11 mouse cellular contexts compared by ENCODE assay signal in genomic region chr3:99817965-99818364, GRCm38 (mm10).
A peak's percentile ranks its signal among the peaks of the same experiment; 100 is the strongest.
DNase-seq lines count a peak whose midpoint lies in the region; ATAC-seq and TF ChIP-seq lines count a peak whose summit lies in the region.
"Had no signal": no experiment of that assay in that cellular context is flagged by ENCODE, and none has a peak within 500 bp of the region (broad histone marks: within the 10 kb centered on the region; RNA-seq: fewer than 3 reads in every experiment).

No protein-coding gene starts in this region.

- no peak for DNase-seq in kidney, adult 2 months
- peak; percentile 29 for DNase-seq in embryonic facial prominence, embryonic 11.5 days (ENCODE audit: low spot score)
- peak; percentile 25 for DNase-seq in neural tube, embryonic 11.5 days (ENCODE audit: low spot score)
- no peak for DNase-seq in urinary bladder, postnatal 25 days (ENCODE audit: low spot score)
- no peak for DNase-seq in lung, postnatal 25 days (ENCODE audit: low spot score)
- DNase-seq: cerebellum, postnatal 36 days; heart, adult 11 months; heart, postnatal 36 days had no signal

- TF ChIP-seq POLR2A in kidney, adult 2 months (IDR thresholded peaks at IDR 0.05; ENCODE audit: low read depth, low read length), result no peak

- TF ChIP-seq CTCF in kidney, adult 2 months (conservative IDR thresholded peaks at IDR 0.05; ENCODE audit: insufficient read depth, insufficient read length, low read depth, low read length), result no peak

- no peaks in the 10 kb centered on the region for H3K9me3 ChIP-seq in kidney, embryonic 15.5 days (replicated peaks)
- H3K9me3 ChIP-seq in embryonic facial prominence, embryonic 11.5 days (replicated peaks; ENCODE audit: control insufficient read depth, low read length), result no peaks in the 10 kb centered on the region
- no peaks in the 10 kb centered on the region for H3K9me3 ChIP-seq in hindbrain, embryonic 12.5 days (replicated peaks)
- no peaks in the 10 kb centered on the region for H3K9me3 ChIP-seq in neural tube, embryonic 11.5 days (ENCODE audit: control insufficient read depth, low read length)
- no peaks in the 10 kb centered on the region for H3K9me3 ChIP-seq in midbrain, embryonic 16.5 days (replicated peaks; ENCODE audit: control insufficient read depth, low read length, poor library complexity, severe bottlenecking)

- no peaks in the 10 kb centered on the region for H3K36me3 ChIP-seq in kidney, embryonic 15.5 days
- no peaks in the 10 kb centered on the region for H3K36me3 ChIP-seq in kidney, adult 2 months (ENCODE audit: control insufficient read depth, insufficient read depth, low read length)
- no peaks in the 10 kb centered on the region for H3K36me3 ChIP-seq in embryonic facial prominence, embryonic 11.5 days (replicated peaks; ENCODE audit: control insufficient read depth, insufficient read depth, low read depth, low read length)
- H3K36me3 ChIP-seq in hindbrain, embryonic 12.5 days, result no peaks in the 10 kb centered on the region
- H3K36me3 ChIP-seq in neural tube, embryonic 11.5 days (ENCODE audit: control insufficient read depth, insufficient read depth, low read length), result no peaks in the 10 kb centered on the region
- no peaks in the 10 kb centered on the region for H3K36me3 ChIP-seq in midbrain, embryonic 16.5 days (ENCODE audit: control insufficient read depth, insufficient read depth, low read length)

- no peak overlapping the region for H3K4me3 ChIP-seq in kidney, embryonic 15.5 days (replicated peaks)
- H3K4me3 ChIP-seq in kidney, adult 2 months (ENCODE audit: insufficient read depth, low read depth, low read length), result no peak overlapping the region
- H3K4me3 ChIP-seq in embryonic facial prominence, embryonic 11.5 days (ENCODE audit: low read depth, low read length), result no peak overlapping the region
- H3K4me3 ChIP-seq in hindbrain, embryonic 12.5 days, result no peak overlapping the region
- no peak overlapping the region for H3K4me3 ChIP-seq in neural tube, embryonic 11.5 days (ENCODE audit: low read depth, low read length)
- no peak overlapping the region for H3K4me3 ChIP-seq in midbrain, embryonic 16.5 days (ENCODE audit: low read depth, low read length)

- H3K27me3 ChIP-seq in kidney, embryonic 15.5 days, result no peaks in the 10 kb centered on the region
- no peaks in the 10 kb centered on the region for H3K27me3 ChIP-seq in kidney, adult 2 months (replicated peaks; ENCODE audit: control insufficient read depth, insufficient read depth, low read length)
- H3K27me3 ChIP-seq in embryonic facial prominence, embryonic 11.5 days (ENCODE audit: control insufficient read depth, insufficient read depth, low read length), result no peaks in the 10 kb centered on the region
- H3K27me3 ChIP-seq in hindbrain, embryonic 12.5 days, result no peaks in the 10 kb centered on the region
- H3K27me3 ChIP-seq in neural tube, embryonic 11.5 days (ENCODE audit: control insufficient read depth, insufficient read depth, low read length), result no peaks in the 10 kb centered on the region
- H3K27me3 ChIP-seq in midbrain, embryonic 16.5 days (ENCODE audit: control insufficient read depth, insufficient read depth, low read depth, low read length), result no peaks in the 10 kb centered on the region

- H3K4me1 ChIP-seq in kidney, embryonic 15.5 days, result peaks cover 9% of the 10 kb centered on the region
- H3K4me1 ChIP-seq in kidney, adult 2 months (ENCODE audit: control insufficient read depth, insufficient read depth, low read length), result no peaks in the 10 kb centered on the region
- no peaks in the 10 kb centered on the region for H3K4me1 ChIP-seq in embryonic facial prominence, embryonic 11.5 days (ENCODE audit: control insufficient read depth, insufficient read depth, low read length)
- H3K4me1 ChIP-seq in hindbrain, embryonic 12.5 days, result peaks cover 7% of the 10 kb centered on the region
- peaks cover 7% of the 10 kb centered on the region for H3K4me1 ChIP-seq in neural tube, embryonic 11.5 days (ENCODE audit: control insufficient read depth, insufficient read depth, low read length)
- no peaks in the 10 kb centered on the region for H3K4me1 ChIP-seq in midbrain, embryonic 16.5 days (ENCODE audit: control insufficient read depth, insufficient read depth, low read length)

- no peak overlapping the region for H3K27ac ChIP-seq in kidney, embryonic 15.5 days
- H3K27ac ChIP-seq in kidney, adult 2 months (ENCODE audit: insufficient read depth, low read depth, low read length), result no peak overlapping the region
- H3K27ac ChIP-seq in embryonic facial prominence, embryonic 11.5 days (replicated peaks; ENCODE audit: low read depth, low read length), result no peak overlapping the region
- H3K27ac ChIP-seq in hindbrain, embryonic 12.5 days, result no peak overlapping the region
- H3K27ac ChIP-seq in neural tube, embryonic 11.5 days (ENCODE audit: low read depth, low read length), result no peak overlapping the region
- no peak overlapping the region for H3K27ac ChIP-seq in midbrain, embryonic 16.5 days (ENCODE audit: low read length)

- ATAC-seq in kidney, embryonic 15.5 days (replicated peaks; ENCODE audit: low FRiP score), result peak; percentile 82
- 0 out of 2 replicates have a peak, but pooled peaks have one; percentile 52 for ATAC-seq in embryonic facial prominence, embryonic 11.5 days (replicated peaks; ENCODE audit: insufficient number of reproducible peaks, low FRiP score, low TSS enrichment, low read depth)
- ATAC-seq in hindbrain, embryonic 12.5 days (ENCODE audit: low FRiP score), result peak; percentile 26; the same call in 1 of the 2 replicates
- no peak for ATAC-seq in neural tube, embryonic 11.5 days (ENCODE audit: insufficient read depth, low FRiP score, low TSS enrichment)
- ATAC-seq in midbrain, embryonic 16.5 days, result no peak

- H3K4me2 ChIP-seq in kidney, embryonic 15.5 days, result peak overlapping the region; percentile 36
- H3K4me2 ChIP-seq in embryonic facial prominence, embryonic 11.5 days (ENCODE audit: low read depth, low read length), result peak overlapping the region; percentile 10; the same call in 1 of the 2 replicates
- peak overlapping the region; percentile 25; the same call in 1 of the 2 replicates for H3K4me2 ChIP-seq in hindbrain, embryonic 12.5 days (replicated peaks)
- no peak overlapping the region for H3K4me2 ChIP-seq in neural tube, embryonic 11.5 days (ENCODE audit: low read depth)
- no peak overlapping the region for H3K4me2 ChIP-seq in midbrain, embryonic 16.5 days (ENCODE audit: low read length)

- no peak overlapping the region for H3K9ac ChIP-seq in kidney, embryonic 15.5 days
- no peak overlapping the region for H3K9ac ChIP-seq in embryonic facial prominence, embryonic 11.5 days (replicated peaks; ENCODE audit: low read length)
- no peak overlapping the region for H3K9ac ChIP-seq in hindbrain, embryonic 12.5 days
- H3K9ac ChIP-seq in neural tube, embryonic 11.5 days (ENCODE audit: low read length), result no peak overlapping the region
- H3K9ac ChIP-seq in midbrain, embryonic 16.5 days (ENCODE audit: low read depth, low read length), result no peak overlapping the region

- 24% methylated on average over 8 of the region's 8 CpGs for WGBS in kidney, embryonic 15.5 days
- 21% methylated on average over 8 of the region's 8 CpGs for WGBS in kidney, adult 2 months
- WGBS in embryonic facial prominence, embryonic 11.5 days, result 33% methylated on average over 8 of the region's 8 CpGs
- 17% methylated on average over 8 of the region's 8 CpGs for WGBS in hindbrain, embryonic 12.5 days
- 33% methylated on average over 8 of the region's 8 CpGs for WGBS in neural tube, embryonic 11.5 days
- WGBS in midbrain, embryonic 16.5 days, result 53% methylated on average over 8 of the region's 8 CpGs

Comparison
In these comparisons a context has a peak if more than half of its experiments do, and no peak if none do; other contexts are left out.
1. ATAC-seq: peak in kidney, embryonic 15.5 days (single experiment), embryonic facial prominence, embryonic 11.5 days (single experiment) and hindbrain, embryonic 12.5 days (single experiment); none in neural tube, embryonic 11.5 days (single experiment) and midbrain, embryonic 16.5 days (single experiment).
2. H3K4me2 ChIP-seq: peak in kidney, embryonic 15.5 days (single experiment), embryonic facial prominence, embryonic 11.5 days (single experiment) and hindbrain, embryonic 12.5 days (single experiment); none in neural tube, embryonic 11.5 days (single experiment) and midbrain, embryonic 16.5 days (single experiment).
3. DNase-seq: peak in embryonic facial prominence, embryonic 11.5 days (single experiment) and neural tube, embryonic 11.5 days (single experiment); none in kidney, adult 2 months (single experiment), urinary bladder, postnatal 25 days (single experiment) and lung, postnatal 25 days (single experiment).